Mouse (Mus musculus) cerebellum, postnatal 36 days (tissue): ENCODE results near the gene 1190005I06Rik.

Source experiments
- DNase-seq, 2 experiments: peaks; one replicate each; pipeline ENCODE4 v3.0.0; 2021 to 2022; ENCODE audit warnings: mixed read lengths in 2 of 2

Gene 1190005I06Rik

DNA sequence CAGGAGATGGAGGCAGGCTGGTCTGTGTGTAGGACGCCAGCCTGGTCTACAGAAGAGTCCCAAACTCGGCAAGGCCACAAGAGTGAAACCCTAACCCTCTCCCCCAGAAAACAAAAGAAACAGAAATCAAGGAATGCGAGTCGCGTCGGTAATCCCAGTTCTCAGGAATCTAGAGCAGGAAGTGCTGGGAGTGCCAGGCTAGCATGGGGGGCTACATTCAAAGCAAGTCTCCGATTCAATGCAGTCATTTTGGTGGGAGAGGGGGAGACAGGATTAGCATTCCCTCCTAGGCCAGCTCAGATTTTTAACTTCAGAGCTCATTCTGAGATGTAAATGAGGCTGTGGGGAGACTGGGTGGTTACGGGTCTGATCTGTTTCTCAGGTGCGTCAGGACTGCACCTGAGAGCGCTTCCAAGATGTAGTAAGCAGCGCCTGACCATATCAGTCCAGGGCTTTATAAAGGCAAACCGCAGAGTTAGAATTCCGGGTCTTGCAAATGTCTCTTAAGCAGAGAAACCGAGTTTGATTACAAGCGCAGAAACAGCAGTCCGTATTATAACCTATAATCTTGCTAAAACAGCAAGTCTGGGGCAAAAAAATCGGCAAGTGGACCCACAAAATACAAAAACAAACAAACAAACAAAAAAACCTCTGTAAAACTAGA lies 19.5 kb upstream of the 1190005I06Rik start:
- no peak for DNase-seq

GRCm38 (mm10) chr8:120665726-120666455 lies 18.5 kb upstream of the 1190005I06Rik start:
- no peak for DNase-seq

GRCm38 (mm10) chr8:120664566-120664965 lies 17.1 kb upstream of the 1190005I06Rik start:
- DNase-seq = no peak

- no peak for DNase-seq
These were observed 10.0 kb upstream of the 1190005I06Rik start for GRCm38 (mm10) chr8:120657415-120657814.

DNA sequence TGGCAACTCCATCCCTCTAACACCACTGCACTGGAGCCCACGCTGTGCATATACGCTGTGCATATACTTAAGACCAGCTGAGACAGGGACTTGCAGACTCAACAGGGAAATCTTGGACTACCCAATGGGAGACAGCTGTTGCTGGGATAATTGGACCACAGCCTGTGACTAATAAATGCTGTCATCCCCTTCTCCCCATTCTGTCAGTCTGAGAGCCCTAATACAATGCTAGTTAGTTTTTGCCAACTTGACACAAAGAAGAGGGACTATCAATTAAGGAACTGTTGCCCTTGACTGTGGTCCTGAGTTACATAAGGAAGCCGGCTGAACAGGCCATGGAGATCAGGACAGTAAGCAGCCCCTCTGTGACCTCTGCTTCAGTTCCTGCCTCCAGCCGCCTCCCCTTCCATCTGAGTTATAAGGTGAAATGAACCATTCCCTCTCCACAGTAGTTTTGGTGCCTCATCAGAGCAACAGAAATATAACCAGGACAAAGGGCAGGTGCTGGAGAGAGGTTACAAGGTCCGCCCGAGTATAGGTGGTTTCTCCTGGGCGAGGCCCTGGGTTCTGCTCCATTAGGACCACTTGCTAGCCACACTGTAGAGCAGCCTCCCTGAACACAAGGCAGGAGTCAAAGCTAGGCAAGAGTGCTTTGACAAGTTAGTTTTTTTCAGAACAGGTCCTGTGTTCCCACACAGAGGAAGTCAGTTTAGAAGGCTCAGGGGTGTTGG lies 9.1 kb upstream of the 1190005I06Rik start:
- no peak for DNase-seq

DNA sequence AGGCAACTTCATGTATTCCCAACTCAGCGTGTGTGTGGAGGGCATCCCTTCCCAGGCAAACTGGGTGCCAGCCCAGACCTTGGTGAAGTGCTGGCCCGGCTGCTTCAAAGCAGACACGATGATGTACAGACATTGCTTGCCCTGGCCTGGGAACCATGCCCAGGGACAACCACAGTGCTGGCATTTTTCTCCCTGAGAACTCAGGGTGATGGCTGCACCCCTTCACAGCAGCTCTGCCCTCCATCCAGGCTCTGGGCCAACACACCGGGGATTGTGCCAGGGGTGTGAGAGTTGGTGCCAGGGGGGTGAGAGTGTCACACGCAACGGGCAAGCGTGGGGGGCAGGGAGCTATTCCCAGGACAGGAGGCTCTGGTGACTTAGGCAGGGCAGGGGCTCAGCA lies 2.8 kb downstream of the 1190005I06Rik start:
- peak; percentile 53 to 61 for DNase-seq

GRCm38 (mm10) chr8:120642031-120642662 lies 5.3 kb downstream of the 1190005I06Rik start:
- DNase-seq = no peak

GRCm38 (mm10) chr8:120641245-120641644 lies 6.2 kb downstream of the 1190005I06Rik start:
- DNase-seq = no peak

- DNase-seq = peak; percentile 17 to 31
These were observed 13.0 kb downstream of the 1190005I06Rik start for GRCm38 (mm10) chr8:120634329-120634839.

GRCm38 (mm10) chr8:120633665-120634271 lies 13.7 kb downstream of the 1190005I06Rik start:
- no peak for DNase-seq

GRCm38 (mm10) chr8:120632969-120633664 lies 14.3 kb downstream of the 1190005I06Rik start:
- no peak for DNase-seq

- no peak for DNase-seq
These were observed 15.7 kb downstream of the 1190005I06Rik start for GRCm38 (mm10) chr8:120631441-120632375.

DNA sequence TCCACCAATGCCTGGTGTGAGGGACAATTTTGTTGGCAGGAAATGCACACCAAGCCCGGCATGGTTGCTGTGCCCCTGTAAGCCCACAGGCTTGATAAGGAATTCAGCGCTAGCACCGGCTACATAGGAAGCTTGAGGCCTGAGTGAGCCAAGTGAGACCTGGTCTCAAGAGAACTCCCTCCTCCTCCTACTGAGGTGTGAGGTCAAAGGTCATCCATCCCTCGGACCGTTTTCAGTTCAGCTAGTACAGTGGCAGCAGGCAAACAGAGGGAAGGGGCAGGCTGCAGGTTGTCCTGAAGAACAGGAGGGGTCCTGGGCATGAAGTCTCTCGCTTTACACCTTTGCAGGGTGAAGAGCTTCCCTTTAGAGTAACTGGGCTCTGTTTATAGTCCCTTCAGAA lies 16.6 kb downstream of the 1190005I06Rik start:
- DNase-seq = no peak

GRCm38 (mm10) chr8:120630031-120630430 lies 17.4 kb downstream of the 1190005I06Rik start:
- no peak for DNase-seq

DNA sequence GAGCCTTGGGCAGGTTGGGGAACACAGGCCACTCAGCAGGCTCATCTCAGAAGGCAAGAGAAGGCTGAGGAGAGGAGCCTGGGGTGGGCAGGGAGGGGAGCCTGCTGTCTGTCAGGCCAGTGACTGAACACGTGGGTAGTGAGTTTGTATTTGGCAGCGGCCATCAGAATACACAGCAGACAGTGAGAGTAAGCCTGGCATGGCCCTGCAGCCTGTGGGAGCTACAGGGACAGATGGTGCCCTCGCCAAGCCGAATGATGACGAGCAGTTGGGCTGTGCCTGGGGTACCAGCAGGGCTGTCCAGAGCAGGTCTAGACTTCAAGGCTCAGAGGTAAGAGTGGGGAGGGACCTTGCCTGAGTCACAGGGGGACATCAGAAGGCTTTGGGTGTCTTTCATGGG lies 20.1 kb downstream of the 1190005I06Rik start:
- DNase-seq = peak; percentile 75 to 82

- DNase-seq = no peak
These were observed 21.0 kb downstream of the 1190005I06Rik start for GRCm38 (mm10) chr8:120626461-120626860.

- DNase-seq = no peak
These were observed 23.8 kb downstream of the 1190005I06Rik start for GRCm38 (mm10) chr8:120623608-120624007.

- no peak for DNase-seq
These were observed 25.3 kb downstream of the 1190005I06Rik start for GRCm38 (mm10) chr8:120622161-120622560.

DNA sequence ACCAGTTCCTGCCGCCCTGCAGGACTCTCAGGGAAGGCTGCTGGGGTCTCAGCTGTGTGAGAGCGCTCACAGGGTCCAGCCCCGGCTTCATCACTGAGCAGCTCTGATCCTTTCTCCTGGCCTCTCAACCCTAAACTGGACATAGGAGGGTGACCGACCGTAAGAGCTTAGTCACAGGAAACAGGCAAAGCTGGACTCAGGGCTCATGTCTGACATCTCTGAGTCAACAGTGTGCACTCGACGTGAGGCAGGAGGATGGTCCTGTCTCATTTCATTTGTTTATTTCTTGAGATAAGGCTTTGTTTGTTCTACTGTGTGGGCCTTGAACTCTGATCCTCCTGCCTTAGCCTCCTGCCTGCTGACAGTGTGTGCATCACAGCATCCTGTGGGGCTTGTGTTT lies 27.0 kb downstream of the 1190005I06Rik start:
- no peak for DNase-seq
